Mouse (Mus musculus) lung, adult 2 months (tissue): Measurements from ENCODE around the gene Gm10518. TPM values are rescaled to one million over a fixed set of nuclear protein-coding genes. Genes with fewer than 3 reads are reported as not detected.
"Not testable (repeated sequence)": the region's sequence is repeated elsewhere in the genome, so short reads cannot be mapped to it uniquely, and the experiment has no call there.

Experiments
- DNase-seq: peaks from one replicate; pipeline ENCODE4 v3.0.0; 2022
- H3K4me1 ChIP-seq: fragments of 200-500 bp; 2 replicates; pipeline ENCODE4 v1.6.1; 2011; ENCODE audit warnings: low read length; ENCODE audit not compliant: control insufficient read depth, insufficient read depth
- H3K4me3 ChIP-seq: fragments of 200-500 bp; replicated peaks from 2 replicates; pipeline ENCODE3; 2011; ENCODE audit warnings: low read depth, mild to moderate bottlenecking, control low read depth, low read length; ENCODE audit errors: extremely low read depth
- CTCF ChIP-seq: fragments of 200-500 bp; IDR thresholded peaks from 2 replicates; pipeline ENCODE4 v1.5.1; 2011; ENCODE audit warnings: mild to moderate bottlenecking, low read length, control low read depth; ENCODE audit not compliant: insufficient read depth
- POLR2A ChIP-seq: fragments of 200-500 bp; IDR thresholded peaks from 2 replicates; pipeline ENCODE4 v1.6.1; 2011; ENCODE audit warnings: low read depth, mild to moderate bottlenecking, control low read depth, low read length, borderline replicate concordance; ENCODE audit errors: extremely low read depth
- WGBS: fragments of 180-500 bp; shearing (Covaris S2); methylation state at CpG from one replicate; pipeline ENCODE4 v1.1.7; 2018; 5-methylcytosine and 5-hydroxymethylcytosine counted together
- polyA plus RNA-seq: library from polyadenylated mRNA; depleted of rRNA; stranded (reverse); fragments of >200 nt; gene quantifications from 2 replicates; pipeline ENCODE4 v1.2.3, GENCODE M21; 2012

The Gm10518 gene
- polyA plus RNA-seq, 1 experiment = not detected

DNA sequence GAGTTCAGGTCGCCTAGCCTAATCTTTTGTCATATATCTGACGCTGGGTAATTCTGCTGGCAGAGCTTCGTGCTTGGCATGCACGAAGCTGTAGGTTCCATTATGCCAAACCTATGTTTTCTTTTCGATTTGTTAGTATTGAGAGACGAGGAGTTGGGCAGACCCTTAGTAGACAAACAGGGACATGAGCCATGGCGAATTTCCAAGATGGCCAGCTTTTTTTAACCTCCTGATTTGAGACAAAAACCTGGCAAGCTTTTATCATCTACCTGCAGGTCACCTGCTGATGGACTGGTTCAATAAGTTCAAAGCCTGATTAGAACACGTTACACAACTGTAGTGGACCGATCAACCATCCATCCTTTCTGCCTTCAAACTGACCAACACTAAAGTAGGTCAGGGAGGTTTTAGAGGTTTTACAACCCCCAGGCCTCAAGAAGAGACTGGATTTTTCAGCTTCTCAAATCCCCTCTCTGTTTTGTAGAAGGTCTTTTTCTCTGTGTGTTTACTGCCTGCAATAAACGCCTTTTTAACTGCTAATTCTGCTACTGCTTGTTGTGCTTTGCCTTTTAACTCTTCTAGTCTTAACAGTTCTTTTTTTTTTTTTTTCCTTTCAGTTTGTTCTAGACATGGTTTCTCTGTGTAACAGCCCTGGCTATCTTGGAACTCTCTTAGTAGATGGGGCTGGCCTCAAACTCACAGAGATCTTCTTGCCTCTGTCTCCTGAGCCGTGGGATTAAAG lies 1.1 kb downstream of the Gm10518 start:
- no peak for DNase-seq
- no peak for TF ChIP-seq POLR2A
- TF ChIP-seq CTCF = no peak
- WGBS = 36% methylated on average over 11 of the region's 11 CpGs
- H3K4me1 ChIP-seq = peaks cover 9% of the 10 kb centered on the region; the same call in 1 of the 2 replicates
- peak overlapping the region; percentile 65 for H3K4me3 ChIP-seq

- no peak for DNase-seq
- TF ChIP-seq CTCF (no peak), POLR2A (no peak)
- Histone ChIP-seq H3K4me1 (peaks cover 9% of the 10 kb centered on the region; the same call in 1 of the 2 replicates), H3K4me3 (no peak overlapping the region)
- WGBS = 89% methylated on average over 5 of the region's 5 CpGs
Observed at GRCm38 (mm10) chr1:179805751-179806150, 2.6 kb downstream of the Gm10518 start.

- TF ChIP-seq POLR2A (no peak), CTCF (no peak)
Observed at GRCm38 (mm10) chr1:179807468-179807867, 4.3 kb downstream of the Gm10518 start.

DNA sequence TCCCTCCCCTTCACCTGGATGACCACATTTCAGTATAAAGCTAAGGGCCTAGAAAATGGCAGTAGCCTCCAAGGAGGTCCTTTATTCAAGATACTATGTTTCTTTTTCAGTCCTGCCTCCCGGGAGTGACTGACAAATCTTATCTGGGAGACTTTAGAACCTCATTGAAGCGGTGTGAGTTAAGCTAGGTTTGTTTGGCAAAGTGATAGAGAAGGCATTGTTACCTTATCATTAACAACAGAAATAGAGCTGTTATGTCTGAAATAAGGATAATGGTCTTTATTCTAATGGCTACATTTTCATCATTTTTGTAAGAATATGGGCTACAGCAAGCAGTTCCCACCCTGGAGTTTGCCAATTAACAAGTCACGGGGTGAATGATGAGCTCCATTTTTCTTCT lies 5.1 kb downstream of the Gm10518 start:
- no peak for DNase-seq
- H3K4me1 ChIP-seq = peaks cover 3% of the 10 kb centered on the region; the same call in 1 of the 2 replicates
- WGBS = 71% methylated on average over 3 of the region's 3 CpGs
- H3K4me3 ChIP-seq = no peak overlapping the region
- TF ChIP-seq CTCF (no peak), POLR2A (no peak)

More at GRCm38 (mm10) chr1:179807468-179807867, 4.3 kb downstream of the Gm10518 start:
- 68% methylated on average over 4 of the region's 4 CpGs for WGBS
- Histone ChIP-seq H3K4me1 (peaks cover 3% of the 10 kb centered on the region; the same call in 1 of the 2 replicates), H3K4me3 (no peak overlapping the region)
- DNase-seq = no peak

- TF ChIP-seq CTCF = no peak
- DNase-seq = no peak
- Histone ChIP-seq H3K4me3 (no peak overlapping the region), H3K4me1 (no peaks in the 10 kb centered on the region)
- WGBS = 42% methylated on average over 2 of the region's 2 CpGs
Observed at GRCm38 (mm10) chr1:179813385-179813784, 10.2 kb downstream of the Gm10518 start.

DNA sequence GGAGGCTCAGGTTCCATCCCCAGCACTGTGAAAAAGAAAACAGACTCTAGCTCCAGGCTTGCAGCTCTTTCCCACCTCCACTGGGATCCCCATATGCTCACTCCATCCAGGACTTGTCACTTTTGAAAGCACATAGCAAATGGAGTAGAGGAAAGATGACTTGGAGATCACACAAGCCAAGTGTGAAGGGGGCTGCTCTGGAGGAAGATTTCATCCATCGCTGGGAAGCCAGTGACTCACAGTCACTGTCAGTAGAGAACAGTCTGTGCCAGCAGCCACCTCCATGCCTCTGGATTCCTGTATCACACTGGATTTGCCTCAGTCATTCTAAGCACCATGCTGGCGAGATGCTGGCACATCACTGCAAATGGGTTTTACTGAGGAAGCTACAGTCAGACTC lies 11.4 kb downstream of the Gm10518 start:
- 86% methylated on average over 2 of the region's 2 CpGs for WGBS
- H3K4me3 ChIP-seq = no peak overlapping the region
- no peak for DNase-seq
- H3K4me1 ChIP-seq = no peaks in the 10 kb centered on the region
- TF ChIP-seq CTCF (no peak), POLR2A (no peak)

DNA sequence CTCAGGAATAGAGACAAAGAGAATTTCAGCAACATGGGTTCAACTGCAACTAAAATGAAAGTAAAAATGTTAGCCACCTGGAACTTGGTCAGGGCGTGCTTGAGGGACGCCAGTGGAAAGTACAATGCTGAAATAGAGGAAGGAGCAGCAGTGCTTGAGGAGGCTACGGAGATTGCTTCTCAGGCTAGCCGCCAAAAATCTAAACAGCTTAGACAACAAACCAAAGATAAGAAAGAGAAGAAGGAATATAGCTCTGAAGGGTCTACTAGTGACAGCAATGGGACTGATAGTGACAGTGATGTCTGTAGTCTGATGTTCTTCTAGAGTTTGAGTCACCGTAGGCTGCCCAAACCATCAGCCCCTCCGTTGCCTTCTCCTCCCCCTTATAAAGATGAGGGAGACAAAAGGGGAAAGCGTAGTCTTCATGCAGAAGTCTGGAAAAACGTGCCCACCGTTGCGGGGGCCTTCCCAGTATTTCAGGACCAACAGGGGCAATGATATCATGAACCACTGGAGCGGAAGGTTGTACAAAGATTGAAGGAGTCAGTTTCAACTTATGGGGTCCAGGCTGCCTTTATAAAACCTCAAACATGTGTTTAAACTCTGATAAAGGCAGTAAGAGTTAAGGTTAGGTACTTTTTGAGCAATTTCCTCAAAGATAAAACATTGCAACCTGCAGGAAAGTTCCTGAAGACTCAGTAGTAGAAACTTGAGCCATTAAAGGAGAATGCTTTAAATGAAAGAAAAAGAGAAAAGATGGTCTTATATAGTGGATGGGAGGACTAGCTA lies 15.5 kb downstream of the Gm10518 start:
- not testable (repeated sequence) for DNase-seq, H3K4me3 ChIP-seq, H3K4me1 ChIP-seq
- 75% methylated on average over 11 of the region's 11 CpGs for WGBS

- DNase-seq = no peak
- 63% methylated on average over 5 of the region's 5 CpGs for WGBS
- no peak overlapping the region for H3K4me3 ChIP-seq
- TF ChIP-seq POLR2A = no peak
- TF ChIP-seq CTCF = no peak
- no peaks in the 10 kb centered on the region for H3K4me1 ChIP-seq
Observed at GRCm38 (mm10) chr1:179824549-179824948, 21.4 kb downstream of the Gm10518 start.

DNA sequence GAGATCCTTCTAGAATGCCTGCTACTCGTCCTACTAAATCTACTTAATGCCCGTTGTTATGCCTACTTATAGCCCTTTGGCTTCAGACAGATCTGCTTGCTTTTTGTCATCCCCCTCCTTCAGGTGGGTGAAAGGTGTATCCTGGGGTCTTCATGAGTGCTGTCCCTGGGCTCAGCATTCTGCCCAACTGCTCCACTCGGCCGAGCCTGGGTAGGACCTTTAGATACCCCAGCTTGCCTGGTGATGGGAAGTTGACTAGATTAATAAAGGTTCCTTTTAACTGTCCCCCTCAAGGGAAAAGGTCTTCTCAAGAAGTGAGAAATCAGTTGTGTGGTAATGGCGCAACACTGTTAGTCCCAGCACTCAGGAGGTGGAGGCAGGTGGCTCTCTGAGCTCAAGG lies 24.9 kb downstream of the Gm10518 start:
- TF ChIP-seq CTCF (no peak), POLR2A (no peak)
- 91% methylated on average over 5 of the region's 5 CpGs for WGBS
- Histone ChIP-seq H3K4me1 (no peaks in the 10 kb centered on the region), H3K4me3 (no peak overlapping the region)
- DNase-seq = no peak

DNA sequence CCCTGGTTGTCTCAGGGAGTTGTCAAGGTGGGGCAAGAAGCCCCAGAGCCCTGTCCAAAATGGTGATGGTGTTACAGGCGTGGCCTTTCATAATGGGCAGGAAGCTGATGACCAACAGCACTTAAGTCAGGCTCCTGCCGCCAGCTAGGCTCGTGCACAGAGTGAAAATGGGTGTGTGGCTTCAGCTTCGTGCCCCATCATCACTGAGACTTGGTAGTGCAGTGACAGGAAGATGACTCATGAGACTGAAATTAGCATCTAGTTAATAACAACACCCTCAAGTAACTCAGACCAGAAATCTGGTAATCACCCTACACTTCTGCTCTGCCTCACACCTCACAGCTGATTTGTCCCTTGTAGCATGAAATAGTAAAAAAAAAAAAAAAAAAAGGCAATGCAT lies 25.7 kb downstream of the Gm10518 start:
- TF ChIP-seq CTCF = no peak
- TF ChIP-seq POLR2A = no peak
- Histone ChIP-seq H3K4me3 (no peak overlapping the region), H3K4me1 (no peaks in the 10 kb centered on the region)
- no peak for DNase-seq
- WGBS = 43% methylated on average over 4 of the region's 4 CpGs
